Mouse (Mus musculus) G1E (cell line): Measurements from ENCODE around the gene Ing1.

Experiments
- CTCF ChIP-seq: IDR thresholded peaks from 2 replicates; pipeline ENCODE4 v1.5.1; 2012; ENCODE audit warnings: low read depth, low read length, inconsistent platforms, mixed read lengths
- GATA1 ChIP-seq: IDR thresholded peaks from 2 replicates; pipeline ENCODE4 v1.6.1; 2012; ENCODE audit warnings: borderline replicate concordance, low read length, inconsistent platforms, mixed read lengths
- GATA2 ChIP-seq: IDR thresholded peaks from 2 replicates; pipeline ENCODE4 v1.6.1; 2012; ENCODE audit warnings: low read depth, low read length, inconsistent platforms, borderline replicate concordance
- POLR2AphosphoS5 ChIP-seq: IDR thresholded peaks from 2 replicates; pipeline ENCODE4 v1.6.1; 2012; ENCODE audit warnings: low read depth, low read length, inconsistent platforms; ENCODE audit not compliant: insufficient replicate concordance
- TAL1 ChIP-seq: conservative IDR thresholded peaks from 2 replicates; pipeline ENCODE4 v1.6.1; 2012; ENCODE audit warnings: low read depth, low read length, inconsistent platforms, mixed read lengths

DNA sequence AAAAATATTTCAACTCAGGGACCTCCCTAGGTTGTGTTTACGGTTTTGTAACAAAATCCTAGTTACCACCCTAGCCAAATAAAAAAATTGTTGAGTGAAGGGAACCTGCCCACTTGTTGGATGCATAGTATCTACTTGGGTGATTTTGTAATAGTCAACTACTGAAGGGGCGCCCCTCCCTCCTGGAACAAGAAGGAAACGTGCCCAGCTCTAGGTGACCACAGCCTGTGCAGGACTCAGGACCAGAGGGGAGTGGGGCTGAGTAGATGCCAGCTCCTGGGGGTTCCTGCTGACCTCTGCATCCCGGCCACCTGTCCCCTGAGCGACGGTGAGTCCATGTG lies 37.3 kb upstream of the Ing1 start:
- TF ChIP-seq CTCF: no peak
- TF ChIP-seq GATA1: no peak
- TF ChIP-seq POLR2AphosphoS5: no peak
- TF ChIP-seq TAL1: no peak
- TF ChIP-seq GATA2: no peak
